ENCODE assay signal across 17 mouse cellular contexts in genomic region chr6:48866355-48866950, GRCm38 (mm10). TPM values are rescaled to one million over a fixed set of nuclear protein-coding genes. Genes with fewer than 3 reads are reported as not detected.
DNase-seq lines count a peak whose midpoint lies in the region; ATAC-seq and TF ChIP-seq lines count a peak whose summit lies in the region.
"Not testable (repeated sequence)": the region's sequence is repeated elsewhere in the genome, so short reads cannot be mapped to it uniquely, and the experiment has no call there.
"Had no signal": no experiment of that assay in that cellular context is flagged by ENCODE, and none has a peak within 500 bp of the region (broad histone marks: within the 10 kb centered on the region; RNA-seq: fewer than 3 reads in every experiment).

No protein-coding gene starts in this region.

- not testable (repeated sequence) for TF ChIP-seq CTCF in brain, embryonic 14.5 days (IDR thresholded peaks at IDR 0.05; ENCODE audit: borderline replicate concordance, extremely low read depth, insufficient read depth, insufficient read length)

- 11% methylated on average over 1 of the region's 1 CpGs for WGBS in embryonic facial prominence, embryonic 10.5 days
- 30% methylated on average over 1 of the region's 1 CpGs for WGBS in heart, embryonic 10.5 days
- WGBS in kidney, embryonic 14.5 days = 39% methylated on average over 1 of the region's 1 CpGs
- 6% methylated on average over 1 of the region's 1 CpGs for WGBS in midbrain, embryonic 14.5 days

- not testable (repeated sequence) for H3K4me1 ChIP-seq in embryonic facial prominence, embryonic 10.5 days; heart, embryonic 10.5 days; kidney, embryonic 14.5 days (ENCODE audit: control insufficient read depth, insufficient read depth, low read length); midbrain, embryonic 14.5 days (ENCODE audit: control insufficient read depth, insufficient read depth, low read length)

- not testable (repeated sequence) for H3K9me3 ChIP-seq in embryonic facial prominence, embryonic 10.5 days; heart, embryonic 10.5 days; kidney, embryonic 14.5 days (ENCODE audit: control insufficient read depth, low read length); midbrain, embryonic 14.5 days (ENCODE audit: control insufficient read depth, low read length)

- H3K27me3 ChIP-seq in embryonic facial prominence, embryonic 10.5 days (replicated peaks; ENCODE audit: low read depth, poor library complexity, severe bottlenecking); heart, embryonic 10.5 days (ENCODE audit: insufficient read depth, poor library complexity, severe bottlenecking); kidney, embryonic 14.5 days (ENCODE audit: control insufficient read depth, insufficient read depth, low read length); midbrain, embryonic 14.5 days (ENCODE audit: control insufficient read depth, insufficient read depth, low read length): not testable (repeated sequence)

- not testable (repeated sequence) for TF ChIP-seq POLR2A in brain, embryonic 14.5 days (IDR thresholded peaks at IDR 0.05; ENCODE audit: borderline replicate concordance, extremely low read depth, insufficient read depth, insufficient read length, poor library complexity, severe bottlenecking)

- not testable (repeated sequence) for H3K4me2 ChIP-seq in kidney, embryonic 14.5 days (replicated peaks; ENCODE audit: low read depth, low read length); midbrain, embryonic 14.5 days (ENCODE audit: low read length)

- H3K36me3 ChIP-seq in embryonic facial prominence, embryonic 10.5 days (replicated peaks); heart, embryonic 10.5 days; kidney, embryonic 14.5 days (ENCODE audit: control insufficient read depth, insufficient read depth, low read length); midbrain, embryonic 14.5 days (ENCODE audit: control insufficient read depth, insufficient read depth, low read length): not testable (repeated sequence)

- ATAC-seq in kidney, embryonic 14.5 days (ENCODE audit: low FRiP score, low TSS enrichment); midbrain, embryonic 14.5 days (ENCODE audit: low FRiP score, low TSS enrichment): not testable (repeated sequence)

- peak; percentile 79 for DNase-seq in brain, embryonic 14.5 days (ENCODE audit: low read depth)
- DNase-seq in embryonic facial prominence, embryonic 10.5 days (ENCODE audit: low spot score) = peak; percentile 4
- peak; percentile 25 for DNase-seq in heart, embryonic 10.5 days (ENCODE audit: low spot score)
- DNase-seq in kidney, adult 11 months = peak; percentile 50
- peak; percentile 50 for DNase-seq in kidney, postnatal 14 days
- DNase-seq in midbrain, embryonic 14.5 days = peak; percentile 71
- DNase-seq in yolk sac, embryonic 10.5 days (ENCODE audit: low spot score) = peak; percentile 18

- not testable (repeated sequence) for H3K4me3 ChIP-seq in embryonic facial prominence, embryonic 10.5 days; heart, embryonic 10.5 days; kidney, embryonic 14.5 days (ENCODE audit: low read length); midbrain, embryonic 14.5 days (replicated peaks; ENCODE audit: low read depth, low read length)

- not testable (repeated sequence) for H3K9ac ChIP-seq in kidney, embryonic 14.5 days (ENCODE audit: low read depth, low read length); midbrain, embryonic 14.5 days (replicated peaks; ENCODE audit: low read length)

- H3K27ac ChIP-seq in embryonic facial prominence, embryonic 10.5 days (replicated peaks); heart, embryonic 10.5 days; midbrain, embryonic 14.5 days (replicated peaks; ENCODE audit: low read depth, low read length): not testable (repeated sequence)
- H3K27ac ChIP-seq in kidney, embryonic 14.5 days (ENCODE audit: low read depth, low read length) = peak overlapping the region; percentile 51; the same call in 1 of the 2 replicates

RNA-seq across cellular contexts. Expression of gene Aoc1, which starts 6.2 kb away (rescaled TPM):
- 0.03 and 0.04 TPM in 2 replicates for polyA plus RNA-seq in brain, embryonic 14.5 days (2012; rRNA removed)
- 0.07 TPM in 1 of 2 replicates, not detected in the other for polyA plus RNA-seq in embryonic facial prominence, embryonic 10.5 days (2016; fragmentation: Nextera tagmentation; extraction: Ambion mirVana)
- polyA plus RNA-seq in heart, embryonic 10.5 days (2016; fragmentation: Nextera tagmentation; extraction: Ambion mirVana) = not detected in 2 replicates
- polyA plus RNA-seq in kidney, embryonic 14.5 days (2014; fragmentation: Nextera tagmentation; extraction: Ambion mirVana) = 0.99 and 1.4 TPM in 2 replicates
- not detected in 2 replicates for polyA plus RNA-seq in midbrain, embryonic 14.5 days (2014; fragmentation: Nextera tagmentation; extraction: Ambion mirVana)
- polyA plus RNA-seq: forebrain, embryonic 13.5 days; heart, embryonic 12.5 days; heart, postnatal 0 days; hindbrain, embryonic 15.5 days; limb, embryonic 13.5 days; liver, embryonic 11.5 days; midbrain, embryonic 15.5 days; neural tube, embryonic 13.5 days; stomach, postnatal 0 days had no signal

RNA-seq across cellular contexts. Expression of gene Tmem176b, which starts 25.2 kb away (rescaled TPM):
- polyA plus RNA-seq in brain, embryonic 14.5 days (2012; rRNA removed) = 92.9 and 101 TPM in 2 replicates
- polyA plus RNA-seq in embryonic facial prominence, embryonic 10.5 days (2016; fragmentation: Nextera tagmentation; extraction: Ambion mirVana) = 38.1 and 54.6 TPM in 2 replicates
- 150 and 178 TPM in 2 replicates for polyA plus RNA-seq in heart, embryonic 10.5 days (2016; fragmentation: Nextera tagmentation; extraction: Ambion mirVana)
- polyA plus RNA-seq in kidney, embryonic 14.5 days (2014; fragmentation: Nextera tagmentation; extraction: Ambion mirVana) = 308 and 313 TPM in 2 replicates
- 89.8 and 96.7 TPM in 2 replicates for polyA plus RNA-seq in midbrain, embryonic 14.5 days (2014; fragmentation: Nextera tagmentation; extraction: Ambion mirVana)

RNA-seq across cellular contexts. Expression of gene Tmem176a, which starts 25.7 kb away (rescaled TPM):
- polyA plus RNA-seq in brain, embryonic 14.5 days (2012; rRNA removed) = 12.7 and 14.0 TPM in 2 replicates
- polyA plus RNA-seq in embryonic facial prominence, embryonic 10.5 days (2016; fragmentation: Nextera tagmentation; extraction: Ambion mirVana) = 14.2 and 21.0 TPM in 2 replicates
- polyA plus RNA-seq in heart, embryonic 10.5 days (2016; fragmentation: Nextera tagmentation; extraction: Ambion mirVana) = 65.3 and 84.3 TPM in 2 replicates
- polyA plus RNA-seq in kidney, embryonic 14.5 days (2014; fragmentation: Nextera tagmentation; extraction: Ambion mirVana) = 123 and 135 TPM in 2 replicates
- polyA plus RNA-seq in midbrain, embryonic 14.5 days (2014; fragmentation: Nextera tagmentation; extraction: Ambion mirVana) = 11.1 and 17.2 TPM in 2 replicates

Comparison
In these comparisons a context has a peak if more than half of its experiments do, and no peak if none do; other contexts are left out.
1. DNase-seq: peak in every context shown above with its lines; median percentile 79 in brain, embryonic 14.5 days; 71 in midbrain, embryonic 14.5 days; 50 in kidney, adult 11 months; 50 in kidney, postnatal 14 days; 25 in heart, embryonic 10.5 days; 18 in yolk sac, embryonic 10.5 days; 4 in embryonic facial prominence, embryonic 10.5 days.